Mouse (Mus musculus) kidney, embryonic 15.5 days (tissue): ENCODE data around the gene Btbd17. TPM values are rescaled to one million over a fixed set of nuclear protein-coding genes. Genes with fewer than 3 reads are reported as not detected.

Source experiments
- ATAC-seq: fragments of 200-750 bp; cut with Nextera tagmentation; replicated peaks from 2 replicates; pipeline ENCODE4 v1.8.0; 2017; ENCODE audit warnings: moderate TSS enrichment; ENCODE audit not compliant: low FRiP score
- H3K27ac ChIP-seq: fragments of 300-500 bp; sonication (generic); 2 replicates; pipeline ENCODE4 v1.5.1; 2015; ENCODE audit warnings: mild to moderate bottlenecking, inconsistent platforms
- H3K27me3 ChIP-seq: fragments of 300-500 bp; sonication (generic); 2 replicates; pipeline ENCODE4 v1.6.1; 2015; ENCODE audit warnings: inconsistent platforms
- H3K36me3 ChIP-seq: fragments of 300-500 bp; sonication (generic); 2 replicates; pipeline ENCODE4 v1.6.1; 2015; ENCODE audit warnings: inconsistent platforms
- H3K4me1 ChIP-seq: fragments of 300-500 bp; sonication (generic); 2 replicates; pipeline ENCODE4 v1.6.1; 2015; ENCODE audit warnings: inconsistent platforms
- H3K4me2 ChIP-seq: fragments of 300-500 bp; sonication (generic); 2 replicates; pipeline ENCODE4 v1.6.1; 2015; ENCODE audit warnings: moderate library complexity, mild to moderate bottlenecking, inconsistent platforms
- H3K4me3 ChIP-seq: fragments of 300-500 bp; sonication (generic); replicated peaks from 2 replicates; pipeline ENCODE4 v1.5.1; 2015; ENCODE audit warnings: mild to moderate bottlenecking, inconsistent platforms
- H3K9ac ChIP-seq: fragments of 300-500 bp; sonication (generic); 2 replicates; pipeline ENCODE4 v1.6.1; 2015; ENCODE audit warnings: mild to moderate bottlenecking, inconsistent platforms
- H3K9me3 ChIP-seq: fragments of 300-500 bp; sonication (generic); replicated peaks from 2 replicates; pipeline ENCODE4 v1.6.1; 2016; ENCODE audit warnings: inconsistent platforms
- WGBS: fragments of 180-500 bp; shearing (Covaris S2); methylation state at CpG from one replicate; pipeline ENCODE4 v1.1.7; 2015; ENCODE audit warnings: mixed read lengths; 5-methylcytosine and 5-hydroxymethylcytosine counted together
- polyA plus RNA-seq: library from polyadenylated mRNA; unstranded; fragments of >200 nt; fragmentation: Nextera tagmentation; extraction: Ambion mirVana; gene quantifications from 2 replicates; pipeline ENCODE4 v1.2.1, GENCODE M21; 2015

Gene Btbd17
- polyA plus RNA-seq, 1 experiment from 2014 or later, result 1.5 TPM

DNA sequence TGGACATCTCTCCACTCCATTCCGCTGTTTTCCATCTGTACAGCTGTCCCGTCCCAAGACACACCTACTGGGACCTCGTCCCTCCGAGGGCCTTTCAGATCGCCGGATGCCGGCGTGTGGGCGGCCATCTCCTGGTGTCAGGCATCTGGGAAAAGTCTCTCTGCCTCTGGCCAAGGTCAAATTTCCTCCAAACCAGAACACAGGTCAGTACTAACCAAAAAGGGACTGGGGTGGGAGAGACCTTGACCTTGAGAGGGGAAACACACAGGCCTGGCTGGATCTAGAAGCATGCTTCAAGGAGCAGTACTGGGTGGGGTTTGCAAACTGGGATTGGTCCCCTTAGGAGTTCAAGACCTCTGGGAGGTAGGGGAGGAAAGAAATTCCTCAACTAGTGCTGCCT, 6.0 kb downstream of the Btbd17 start:
- ATAC-seq, result no peak
- Histone ChIP-seq H3K27me3 (peaks cover 96% of the 10 kb centered on the region), H3K27ac (no peak overlapping the region), H3K4me2 (peak overlapping the region; percentile 52; the same call in 1 of the 2 replicates), H3K4me1 (peaks cover 57% of the 10 kb centered on the region), H3K36me3 (no peaks in the 10 kb centered on the region), H3K9ac (no peak overlapping the region), H3K9me3 (no peaks in the 10 kb centered on the region), H3K4me3 (no peak overlapping the region)
- 17% methylated on average over 9 of the region's 9 CpGs for WGBS

GRCm38 (mm10) chr11:114789061-114789714, 6.6 kb downstream of the Btbd17 start:
- no peaks in the 10 kb centered on the region for H3K9me3 ChIP-seq
- peak overlapping the region; percentile 52 for H3K4me2 ChIP-seq
- H3K36me3 ChIP-seq, result no peaks in the 10 kb centered on the region
- H3K27ac ChIP-seq, result no peak overlapping the region
- 6% methylated on average over 30 of the region's 30 CpGs for WGBS
- 0 out of 2 replicates have a peak overlapping the region, but pooled peaks have one; percentile 13 for H3K4me3 ChIP-seq
- no peak overlapping the region for H3K9ac ChIP-seq
- H3K4me1 ChIP-seq, result peaks cover 52% of the 10 kb centered on the region
- H3K27me3 ChIP-seq, result peaks cover 100% of the 10 kb centered on the region
- peak; percentile 38; the same call in 1 of the 2 replicates for ATAC-seq

DNA sequence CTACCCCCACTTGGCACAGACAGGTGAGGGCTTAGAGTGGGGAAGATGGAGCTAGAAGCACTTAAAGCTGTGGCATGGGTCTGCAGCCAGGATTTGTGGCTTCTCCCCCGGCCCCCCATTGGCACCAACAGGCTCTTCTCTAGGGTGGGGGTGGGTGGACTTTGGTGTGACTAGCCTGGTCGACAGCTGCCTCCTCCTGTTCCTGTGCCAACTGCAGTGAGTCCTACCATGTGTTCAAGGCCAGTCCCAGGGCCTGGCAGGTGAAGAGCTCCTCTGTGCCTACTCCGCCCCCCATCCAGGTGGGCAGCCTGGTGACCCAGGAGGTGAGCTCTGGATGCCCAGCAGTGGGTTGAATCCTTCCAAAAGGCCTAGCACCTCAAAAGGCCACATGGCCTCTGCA, 8.1 kb downstream of the Btbd17 start:
- no peak overlapping the region for H3K4me3 ChIP-seq
- no peak overlapping the region for H3K4me2 ChIP-seq
- H3K9me3 ChIP-seq, result no peaks in the 10 kb centered on the region
- H3K27ac ChIP-seq, result no peak overlapping the region
- H3K36me3 ChIP-seq, result no peaks in the 10 kb centered on the region
- peaks cover 97% of the 10 kb centered on the region for H3K27me3 ChIP-seq
- WGBS, result 93% methylated on average over 3 of the region's 3 CpGs
- H3K4me1 ChIP-seq, result peaks cover 42% of the 10 kb centered on the region
- no peak for ATAC-seq
- H3K9ac ChIP-seq, result no peak overlapping the region

- Histone ChIP-seq H3K27ac (no peak overlapping the region), H3K4me3 (peak overlapping the region; percentile 35), H3K9me3 (no peaks in the 10 kb centered on the region), H3K4me1 (peaks cover 31% of the 10 kb centered on the region), H3K9ac (peak overlapping the region; percentile 21; the same call in 1 of the 2 replicates), H3K27me3 (peaks cover 84% of the 10 kb centered on the region), H3K36me3 (no peaks in the 10 kb centered on the region), H3K4me2 (peak overlapping the region; percentile 62)
- no peak for ATAC-seq
- WGBS, result 2% methylated on average over 43 of the region's 43 CpGs
Observed at GRCm38 (mm10) chr11:114786326-114786725, 9.4 kb downstream of the Btbd17 start.

DNA sequence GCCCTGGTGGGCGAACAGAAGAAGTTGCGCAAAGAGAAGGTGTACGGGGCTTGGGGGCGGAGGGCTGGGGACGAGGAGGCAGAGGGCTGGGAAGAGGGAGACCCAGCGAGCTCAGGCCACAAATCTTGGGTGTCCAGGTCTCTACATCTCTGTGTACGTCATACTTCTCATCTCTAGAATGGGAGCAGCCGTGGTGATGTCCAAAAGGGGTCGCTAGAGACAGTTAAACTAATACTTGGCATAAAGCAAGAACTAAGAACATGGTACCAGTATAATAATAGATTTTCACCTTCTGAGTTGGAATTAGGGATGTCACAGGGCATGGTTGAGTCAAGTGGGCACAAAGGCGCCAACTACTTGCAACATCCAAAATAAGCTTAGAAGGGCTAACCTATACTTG, 9.9 kb downstream of the Btbd17 start:
- Histone ChIP-seq H3K4me3 (peak overlapping the region; percentile 35), H3K27me3 (peaks cover 82% of the 10 kb centered on the region)

GRCm38 (mm10) chr11:114780076-114780475, 15.7 kb downstream of the Btbd17 start:
- ATAC-seq, result no peak
- H3K4me2 ChIP-seq, result no peak overlapping the region
- no peak overlapping the region for H3K4me3 ChIP-seq
- H3K27me3 ChIP-seq, result peaks cover 34% of the 10 kb centered on the region
- no peak overlapping the region for H3K9ac ChIP-seq
- no peaks in the 10 kb centered on the region for H3K9me3 ChIP-seq
- no peaks in the 10 kb centered on the region for H3K36me3 ChIP-seq
- 45% methylated on average over 9 of the region's 9 CpGs for WGBS
- H3K27ac ChIP-seq, result no peak overlapping the region
- peaks cover 11% of the 10 kb centered on the region for H3K4me1 ChIP-seq

More for the DNA sequence above, 9.9 kb downstream of the Btbd17 start:
- Histone ChIP-seq H3K4me2 (peak overlapping the region; percentile 62), H3K36me3 (no peaks in the 10 kb centered on the region), H3K27ac (no peak overlapping the region), H3K9ac (0 out of 2 replicates have a peak overlapping the region, but pooled peaks have one; percentile 21), H3K4me1 (peaks cover 28% of the 10 kb centered on the region), H3K9me3 (no peaks in the 10 kb centered on the region)
- WGBS, result 49% methylated on average over 10 of the region's 10 CpGs
- no peak for ATAC-seq

- Histone ChIP-seq H3K36me3 (no peaks in the 10 kb centered on the region), H3K4me3 (no peak overlapping the region), H3K9ac (no peak overlapping the region), H3K27me3 (peaks cover 7% of the 10 kb centered on the region), H3K4me2 (no peak overlapping the region), H3K4me1 (0 out of 2 replicates have a peak, but pooled peaks cover 3% of the 10 kb centered on the region), H3K27ac (no peak overlapping the region), H3K9me3 (no peaks in the 10 kb centered on the region)
- ATAC-seq, result no peak
- WGBS, result 73% methylated on average over 2 of the region's 2 CpGs
Observed at GRCm38 (mm10) chr11:114771896-114772295, 23.8 kb downstream of the Btbd17 start.

DNA sequence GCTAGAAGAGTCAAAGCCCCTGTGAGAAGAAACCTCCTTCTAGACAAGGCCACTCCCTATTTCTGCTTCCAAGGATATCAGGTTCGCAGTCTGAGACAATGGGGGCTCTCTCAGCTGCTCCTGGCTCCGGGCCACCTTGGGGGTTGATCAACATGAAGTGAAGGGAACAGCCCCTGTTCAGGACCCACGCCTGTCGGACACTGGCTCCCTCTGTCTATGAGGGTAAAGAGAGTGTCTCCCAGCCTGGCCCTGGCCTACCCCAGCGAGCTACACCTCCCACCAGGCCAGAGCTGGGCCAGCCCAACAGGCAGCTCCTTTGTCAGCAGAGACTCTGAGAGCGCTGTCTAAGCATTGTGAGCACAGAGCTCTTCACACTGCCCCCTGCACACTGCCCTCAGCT, 25.8 kb downstream of the Btbd17 start:
- Histone ChIP-seq H3K4me2 (no peak overlapping the region), H3K36me3 (no peaks in the 10 kb centered on the region), H3K27me3 (peaks cover 23% of the 10 kb centered on the region), H3K4me3 (no peak overlapping the region), H3K27ac (no peak overlapping the region), H3K9ac (no peak overlapping the region), H3K4me1 (peaks cover 11% of the 10 kb centered on the region), H3K9me3 (no peaks in the 10 kb centered on the region)
- no peak for ATAC-seq
- WGBS, result 54% methylated on average over 6 of the region's 6 CpGs

- H3K9me3 ChIP-seq, result no peaks in the 10 kb centered on the region
- no peak within 1 kb of the TSS for H3K27ac ChIP-seq
- no peaks in the 10 kb centered on the region for H3K36me3 ChIP-seq
- peak; percentile 78 for ATAC-seq
- peaks cover 13% of the 10 kb centered on the region for H3K4me1 ChIP-seq
- H3K4me3 ChIP-seq, result peak within 1 kb of the TSS; percentile 48
- peak within 1 kb of the TSS; percentile 45; the same call in 1 of the 2 replicates for H3K9ac ChIP-seq
- peak within 1 kb of the TSS; percentile 93 for H3K4me2 ChIP-seq
- peaks cover 41% of the 10 kb centered on the region for H3K27me3 ChIP-seq
- 3% methylated on average over 49 of the region's 51 CpGs for WGBS
Observed at GRCm38 (mm10) chr11:114764820-114765818, 30.6 kb downstream of the Btbd17 start, which contains the start of gene Kif19a. Gene Kif19a (plus strand): TSS chr11:114765388.

GRCm38 (mm10) chr11:114747564-114748138, 48.1 kb downstream of the Btbd17 start:
- H3K9me3 ChIP-seq, result no peaks in the 10 kb centered on the region
- no peak overlapping the region for H3K4me3 ChIP-seq
- H3K4me1 ChIP-seq, result peaks cover 3% of the 10 kb centered on the region
- no peak overlapping the region for H3K9ac ChIP-seq
- WGBS, result 53% methylated on average over 12 of the region's 12 CpGs
- peaks cover 9% of the 10 kb centered on the region; the same call in 1 of the 2 replicates for H3K27me3 ChIP-seq
- no peak overlapping the region for H3K27ac ChIP-seq
- ATAC-seq, result no peak
- H3K4me2 ChIP-seq, result no peak overlapping the region
- no peaks in the 10 kb centered on the region for H3K36me3 ChIP-seq

- WGBS, result 2% methylated on average over 12 of the region's 12 CpGs
- peak; percentile 34; the same call in 1 of the 2 replicates for ATAC-seq
- H3K9ac ChIP-seq, result 0 out of 2 replicates have a peak overlapping the region, but pooled peaks have one; percentile 11
Observed at GRCm38 (mm10) chr11:114745134-114745533, 50.6 kb downstream of the Btbd17 start.

More at GRCm38 (mm10) chr11:114745134-114745533, 50.6 kb downstream of the Btbd17 start:
- Histone ChIP-seq H3K4me3 (no peak overlapping the region), H3K9me3 (no peaks in the 10 kb centered on the region), H3K36me3 (no peaks in the 10 kb centered on the region), H3K4me2 (peak overlapping the region; percentile 39; the same call in 1 of the 2 replicates), H3K27ac (no peak overlapping the region), H3K4me1 (peaks cover 19% of the 10 kb centered on the region), H3K27me3 (peaks cover 9% of the 10 kb centered on the region; the same call in 1 of the 2 replicates)
